Mouse (Mus musculus) intestine, postnatal 0 days (tissue): ENCODE measurements around the gene Ebf1. TPM values are rescaled to one million over a fixed set of nuclear protein-coding genes. Genes with fewer than 3 reads are reported as not detected.

ENCODE experiments used
- ATAC-seq: fragments of 200-750 bp; cut with Nextera tagmentation; 2 replicates; pipeline ENCODE4 v1.8.0; 2017; ENCODE audit warnings: mild to moderate bottlenecking, moderate TSS enrichment, moderate library complexity
- H3K27ac ChIP-seq: fragments of 300-500 bp; sonication (generic); 2 replicates; pipeline ENCODE4 v1.5.1; 2014; ENCODE audit warnings: mild to moderate bottlenecking, low read depth, low read length, moderate library complexity
- H3K27me3 ChIP-seq: fragments of 300-500 bp; sonication (generic); replicated peaks from 2 replicates; pipeline ENCODE4 v1.6.1; 2014; ENCODE audit warnings: low read length, mixed read lengths; ENCODE audit not compliant: control insufficient read depth, insufficient read depth
- H3K36me3 ChIP-seq: fragments of 300-500 bp; sonication (generic); 2 replicates; pipeline ENCODE4 v1.6.1; 2014; ENCODE audit warnings: mild to moderate bottlenecking, moderate library complexity; ENCODE audit not compliant: control insufficient read depth, insufficient read depth
- H3K4me1 ChIP-seq: fragments of 300-500 bp; sonication (generic); replicated peaks from 2 replicates; pipeline ENCODE4 v1.6.1; 2014; ENCODE audit warnings: antibody characterized with exemption, low read length, mixed read lengths; ENCODE audit not compliant: control insufficient read depth, insufficient read depth
- H3K4me2 ChIP-seq: fragments of 300-500 bp; sonication (generic); replicated peaks from 2 replicates; pipeline ENCODE4 v1.6.1; 2014; ENCODE audit warnings: low read depth, mild to moderate bottlenecking, moderate library complexity
- H3K4me3 ChIP-seq: fragments of 300-500 bp; sonication (generic); 2 replicates; pipeline ENCODE4 v1.5.1; 2014; ENCODE audit warnings: low read depth, low read length
- H3K9ac ChIP-seq: fragments of 300-500 bp; sonication (generic); 2 replicates; pipeline ENCODE4 v1.6.1; 2014; ENCODE audit warnings: mild to moderate bottlenecking, low read depth, low read length
- H3K9me3 ChIP-seq: fragments of 300-500 bp; sonication (generic); 2 replicates; pipeline ENCODE4 v1.6.1; 2016; ENCODE audit warnings: mixed run types; ENCODE audit not compliant: control insufficient read depth
- CTCF ChIP-seq: sonication (generic); IDR thresholded peaks from 2 replicates; pipeline ENCODE4 v1.5.1; 2016; ENCODE audit warnings: low read depth, mild to moderate bottlenecking, control low read depth, antibody characterized with exemption, moderate library complexity
- WGBS: fragments of 180-500 bp; shearing (Covaris S2); extraction: QIAGEN DNeasy Blood & Tissue Kit; methylation state at CpG from one replicate; pipeline ENCODE4 v1.1.7; 2014; 5-methylcytosine and 5-hydroxymethylcytosine counted together
- polyA plus RNA-seq: library from polyadenylated mRNA; unstranded; fragments of >200 nt; fragmentation: Nextera tagmentation; extraction: Ambion mirVana; gene quantifications from 2 replicates; pipeline ENCODE4 v1.2.1, GENCODE M21; 2015

Gene Ebf1
- polyA plus RNA-seq, 1 experiment from 2014 or later, result 4.0 TPM

DNA sequence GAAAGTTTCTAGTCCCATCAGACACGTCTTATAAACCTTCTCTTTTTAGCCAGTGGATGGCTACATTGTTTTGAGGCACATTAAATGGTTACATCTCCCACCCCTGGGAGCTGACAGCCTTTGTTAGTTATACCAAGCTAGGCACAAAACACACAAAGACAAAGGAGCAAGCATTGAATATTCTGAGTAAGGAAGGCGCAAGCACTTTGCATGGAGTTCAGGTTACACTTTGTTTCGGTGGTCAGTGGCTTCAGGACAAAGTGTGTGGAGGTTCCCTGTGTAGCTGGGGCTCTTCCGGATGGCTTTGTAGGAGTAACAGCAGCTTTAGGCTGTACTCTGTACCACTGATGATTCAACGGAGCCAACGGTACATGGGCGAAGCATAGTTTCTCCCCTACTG, 186.9 kb downstream of the Ebf1 start:
- ATAC-seq, result no peak
- Histone ChIP-seq H3K27ac (no peak overlapping the region), H3K4me2 (no peak overlapping the region), H3K9ac (no peak overlapping the region), H3K9me3 (no peaks in the 10 kb centered on the region), H3K4me3 (no peak overlapping the region), H3K36me3 (no peaks in the 10 kb centered on the region), H3K27me3 (no peaks in the 10 kb centered on the region), H3K4me1 (no peaks in the 10 kb centered on the region)
- no peak for TF ChIP-seq CTCF
- 87% methylated on average over 7 of the region's 7 CpGs for WGBS

DNA sequence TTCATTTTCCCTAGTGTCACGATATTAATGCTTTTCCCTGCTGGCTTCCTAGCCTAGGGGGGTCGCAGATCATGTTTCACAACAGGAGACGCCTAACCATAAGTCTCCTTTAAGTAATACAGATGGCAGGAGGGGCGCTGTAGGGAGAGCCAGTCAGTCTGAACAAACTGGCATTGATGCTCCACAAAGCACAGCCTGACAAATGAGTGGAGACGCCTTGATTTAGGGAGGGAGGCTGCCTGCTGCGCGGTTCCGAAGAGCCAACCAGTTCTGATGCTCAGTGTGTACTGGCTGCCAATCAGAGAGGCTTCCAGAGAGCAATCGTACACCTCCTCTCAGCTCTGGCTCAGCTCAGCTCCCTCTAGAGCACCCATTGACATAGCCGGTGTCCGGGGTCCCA, 189.5 kb downstream of the Ebf1 start:
- no peak for TF ChIP-seq CTCF
- Histone ChIP-seq H3K4me3 (no peak overlapping the region), H3K4me2 (no peak overlapping the region), H3K9me3 (no peaks in the 10 kb centered on the region), H3K27me3 (no peaks in the 10 kb centered on the region), H3K4me1 (no peaks in the 10 kb centered on the region), H3K27ac (no peak overlapping the region), H3K36me3 (no peaks in the 10 kb centered on the region), H3K9ac (no peak overlapping the region)
- no peak for ATAC-seq
- WGBS, result 29% methylated on average over 11 of the region's 11 CpGs

GRCm38 (mm10) chr11:44808855-44809546, 191.9 kb downstream of the Ebf1 start:
- Histone ChIP-seq H3K27ac (no peak overlapping the region), H3K4me1 (no peaks in the 10 kb centered on the region), H3K4me3 (no peak overlapping the region), H3K9me3 (no peaks in the 10 kb centered on the region), H3K27me3 (no peaks in the 10 kb centered on the region), H3K36me3 (no peaks in the 10 kb centered on the region), H3K4me2 (no peak overlapping the region), H3K9ac (no peak overlapping the region)
- no peak for ATAC-seq
- no peak for TF ChIP-seq CTCF
- 80% methylated on average over 4 of the region's 4 CpGs for WGBS

DNA sequence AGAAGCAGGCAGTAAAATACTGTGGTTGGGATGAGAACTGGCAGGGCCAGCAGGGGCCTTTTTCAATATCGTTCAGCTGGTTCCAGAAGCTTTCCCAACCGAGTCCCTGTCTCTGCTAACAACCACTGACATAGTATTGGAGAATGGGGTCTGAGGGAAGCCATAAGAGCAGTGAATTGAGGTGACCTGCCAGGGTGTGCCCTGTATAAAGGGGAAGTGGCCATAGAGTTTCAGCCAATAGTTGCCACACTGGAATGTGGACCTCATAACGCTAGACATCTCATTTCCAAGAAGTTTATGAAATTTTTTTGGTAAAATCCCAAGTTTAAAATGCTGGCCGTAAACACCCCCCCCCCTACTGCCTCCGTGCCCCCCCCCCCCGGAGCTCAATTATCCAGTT, 193.9 kb downstream of the Ebf1 start:
- no peaks in the 10 kb centered on the region for H3K9me3 ChIP-seq
- no peak overlapping the region for H3K4me3 ChIP-seq
- no peaks in the 10 kb centered on the region for H3K27me3 ChIP-seq
- no peaks in the 10 kb centered on the region for H3K4me1 ChIP-seq
- H3K4me2 ChIP-seq, result no peak overlapping the region
- 64% methylated on average over 6 of the region's 6 CpGs for WGBS
- no peaks in the 10 kb centered on the region for H3K36me3 ChIP-seq
- no peak overlapping the region for H3K27ac ChIP-seq
- no peak for ATAC-seq
- no peak for TF ChIP-seq CTCF
- H3K9ac ChIP-seq, result no peak overlapping the region

DNA sequence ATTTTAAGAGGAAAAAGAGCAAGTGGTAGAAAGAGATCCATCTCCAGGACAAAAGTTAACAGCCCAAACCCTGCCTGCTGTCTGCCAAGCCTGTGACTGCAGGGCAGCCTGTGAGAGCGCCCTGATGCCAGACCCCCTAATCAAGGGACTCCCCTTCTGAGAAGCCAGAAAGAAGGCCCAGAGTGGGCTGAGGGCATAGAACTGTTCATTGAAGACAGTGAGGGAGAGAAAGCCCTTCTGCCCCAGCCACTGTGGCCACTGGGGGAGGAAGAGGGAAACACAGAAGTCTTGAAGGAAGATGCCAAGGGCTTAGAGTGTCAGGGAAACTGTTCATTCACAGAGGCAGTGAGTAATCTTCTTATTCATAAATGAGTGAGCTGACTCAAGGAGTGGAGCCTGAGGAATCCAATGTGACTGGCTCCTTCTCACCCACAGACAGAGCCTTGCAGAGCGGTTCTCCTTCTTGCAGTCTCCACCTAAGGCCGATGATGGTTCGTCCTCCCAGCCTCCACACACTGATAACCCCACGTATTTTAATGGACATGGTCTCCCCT, 195.2 kb downstream of the Ebf1 start:
- Histone ChIP-seq H3K27me3 (no peaks in the 10 kb centered on the region), H3K36me3 (no peaks in the 10 kb centered on the region), H3K4me2 (no peak overlapping the region), H3K4me3 (no peak overlapping the region), H3K9ac (no peak overlapping the region), H3K9me3 (no peaks in the 10 kb centered on the region), H3K4me1 (no peaks in the 10 kb centered on the region), H3K27ac (no peak overlapping the region)
- WGBS, result 89% methylated on average over 5 of the region's 5 CpGs
- no peak for TF ChIP-seq CTCF
- ATAC-seq, result no peak

GRCm38 (mm10) chr11:44813534-44813933, 196.4 kb downstream of the Ebf1 start:
- WGBS, result 73% methylated on average over 7 of the region's 7 CpGs
- Histone ChIP-seq H3K27ac (no peak overlapping the region), H3K9me3 (no peaks in the 10 kb centered on the region), H3K4me2 (no peak overlapping the region), H3K36me3 (no peaks in the 10 kb centered on the region), H3K4me3 (no peak overlapping the region), H3K4me1 (no peaks in the 10 kb centered on the region), H3K9ac (no peak overlapping the region), H3K27me3 (no peaks in the 10 kb centered on the region)
- ATAC-seq, result no peak
- TF ChIP-seq CTCF, result no peak
